Mouse (Mus musculus) CH12.LX (cell line): ENCODE measurements around the gene Fancd2. TPM values are rescaled to one million over a fixed set of nuclear protein-coding genes. Genes with fewer than 3 reads are reported as not detected.
A peak's percentile ranks its signal among the peaks of the same experiment; 100 is the strongest.

ENCODE experiments used
- DNase-seq: peaks from one replicate; pipeline ENCODE4 v3.0.0-alpha.2; 2013; ENCODE audit errors: extremely low read depth
- H3K27ac ChIP-seq: 2 replicates; pipeline ENCODE4 v1.5.1; 2012; ENCODE audit warnings: low read depth, mild to moderate bottlenecking, control low read depth, moderate library complexity; ENCODE audit not compliant: insufficient read depth
- H3K27me3 ChIP-seq: replicated peaks from 2 replicates; pipeline ENCODE3; 2012; ENCODE audit warnings: inconsistent platforms
- H3K36me3 ChIP-seq, 2 experiments: replicated peaks in 1 of 2; 2 replicates each; pipeline versions ENCODE3 to v1.6.1; 2012; ENCODE audit warnings: inconsistent platforms in 1 of 2, low read length in 1 of 2, mild to moderate bottlenecking in 1 of 2, mixed read lengths in 1 of 2, moderate library complexity in 1 of 2; ENCODE audit not compliant: control insufficient read depth in 1 of 2, insufficient read depth in 1 of 2
- H3K4me1 ChIP-seq, 2 experiments: 2 replicates each; pipeline ENCODE4 v1.6.1; 2012; ENCODE audit warnings: inconsistent platforms in 1 of 2, moderate library complexity in 1 of 2; ENCODE audit not compliant: insufficient read depth in 2 of 2, control insufficient read depth in 1 of 2
- H3K4me2 ChIP-seq: 2 replicates; pipeline ENCODE4 v1.6.1; 2012; ENCODE audit warnings: low read depth, mild to moderate bottlenecking, control low read depth; ENCODE audit not compliant: poor library complexity, insufficient read depth, severe bottlenecking
- H3K4me3 ChIP-seq, 3 experiments: fragments of 150-350 bp in 1 of 3; sonication (generic) in 1 of 3; replicated peaks in 1 of 3; 2 replicates each; pipeline versions ENCODE3 to v1.5.1; 2011 to 2012; ENCODE audit warnings: low read depth in 2 of 3, low read length in 2 of 3, mild to moderate bottlenecking in 2 of 3, moderate library complexity in 2 of 3, control low read depth in 1 of 3, improper control_type of control experiment in 1 of 3, inconsistent platforms in 1 of 3, mixed read lengths in 1 of 3; ENCODE audit not compliant: poor library complexity in 1 of 3
- H3K79me2 ChIP-seq: replicated peaks from 2 replicates; pipeline ENCODE4 v1.6.1; 2012; ENCODE audit warnings: mild to moderate bottlenecking, moderate library complexity; ENCODE audit not compliant: control insufficient read depth, poor library complexity, insufficient read depth, severe bottlenecking; ENCODE audit errors: extremely low read depth
- H3K9ac ChIP-seq: 2 replicates; pipeline ENCODE4 v1.6.1; 2012; ENCODE audit warnings: low read depth, mild to moderate bottlenecking, control low read depth, moderate library complexity; ENCODE audit not compliant: insufficient read depth
- H3K9me3 ChIP-seq: replicated peaks from 2 replicates; pipeline ENCODE3; 2012; ENCODE audit warnings: low read length, inconsistent platforms, mixed read lengths
- CHD2 ChIP-seq: IDR thresholded peaks from 2 replicates; pipeline ENCODE4 v1.6.1; 2011; ENCODE audit warnings: low read length, improper control_type of control experiment
- ELF1 ChIP-seq: IDR thresholded peaks from 2 replicates; pipeline ENCODE4 v1.6.1; 2014; ENCODE audit warnings: low read depth, mild to moderate bottlenecking, inconsistent platforms, low read length, improper control_type of control experiment
- EP300 ChIP-seq: IDR thresholded peaks from 2 replicates; pipeline ENCODE4 v1.6.1; 2011; ENCODE audit warnings: low read length, improper control_type of control experiment
- IRF4 ChIP-seq: IDR thresholded peaks from 2 replicates; pipeline ENCODE4 v1.6.1; 2014; ENCODE audit warnings: low read depth, mild to moderate bottlenecking, inconsistent platforms, low read length, improper control_type of control experiment
- JUN ChIP-seq: IDR thresholded peaks from 2 replicates; pipeline ENCODE4 v1.6.1; 2011; ENCODE audit warnings: low read depth, mild to moderate bottlenecking, low read length, improper control_type of control experiment, moderate library complexity; ENCODE audit not compliant: insufficient read depth
- MAX ChIP-seq: IDR thresholded peaks from 2 replicates; pipeline ENCODE4 v1.6.1; 2011; ENCODE audit warnings: low read length, improper control_type of control experiment
- MAZ ChIP-seq: IDR thresholded peaks from 2 replicates; pipeline ENCODE4 v1.6.1; 2012; ENCODE audit warnings: low read depth, mild to moderate bottlenecking, inconsistent platforms, low read length, improper control_type of control experiment, moderate library complexity
- MEF2A ChIP-seq: IDR thresholded peaks from 2 replicates; pipeline ENCODE4 v1.6.1; 2014; ENCODE audit warnings: low read depth, mild to moderate bottlenecking, inconsistent platforms, low read length, improper control_type of control experiment, borderline replicate concordance
- MXI1 ChIP-seq: IDR thresholded peaks from 2 replicates; pipeline ENCODE4 v1.6.1; 2011; ENCODE audit warnings: mild to moderate bottlenecking, low read depth, low read length, improper control_type of control experiment
- NRF1 ChIP-seq: IDR thresholded peaks from 2 replicates; pipeline ENCODE4 v1.6.1; 2014; ENCODE audit warnings: low read depth, mild to moderate bottlenecking, inconsistent platforms, low read length, improper control_type of control experiment, moderate library complexity
- POLR2AphosphoS2 ChIP-seq: IDR thresholded peaks from 2 replicates; pipeline ENCODE4 v1.6.1; 2011; ENCODE audit warnings: low read depth, low read length, improper control_type of control experiment
- RAD21 ChIP-seq: IDR thresholded peaks from 2 replicates; pipeline ENCODE4 v1.6.1; 2011; ENCODE audit warnings: low read depth, mild to moderate bottlenecking, low read length, improper control_type of control experiment, moderate library complexity
- RCOR1 ChIP-seq: conservative IDR thresholded peaks from 2 replicates; pipeline ENCODE4 v1.6.1; 2012; ENCODE audit warnings: low read depth, mild to moderate bottlenecking, inconsistent platforms, low read length, improper control_type of control experiment
- SIN3A ChIP-seq: IDR thresholded peaks from 2 replicates; pipeline ENCODE4 v1.6.1; 2012; ENCODE audit warnings: low read length, improper control_type of control experiment, inconsistent platforms
- SMC3 ChIP-seq: IDR thresholded peaks from 2 replicates; pipeline ENCODE4 v1.6.1; 2011; ENCODE audit warnings: low read depth, low read length, improper control_type of control experiment
- TBP ChIP-seq: conservative IDR thresholded peaks from 2 replicates; pipeline ENCODE4 v1.6.1; 2011; ENCODE audit warnings: low read depth, low read length, improper control_type of control experiment
- TCF12 ChIP-seq: IDR thresholded peaks from 2 replicates; pipeline ENCODE4 v1.6.1; 2014; ENCODE audit warnings: low read depth, mild to moderate bottlenecking, inconsistent platforms, low read length, improper control_type of control experiment
- UBTF ChIP-seq: IDR thresholded peaks from 2 replicates; pipeline ENCODE4 v1.6.1; 2012; ENCODE audit warnings: low read depth, mild to moderate bottlenecking, inconsistent platforms, low read length, improper control_type of control experiment, moderate library complexity
- USF1 ChIP-seq: IDR thresholded peaks from 2 replicates; pipeline ENCODE4 v1.6.1; 2014; ENCODE audit warnings: low read depth, mild to moderate bottlenecking, inconsistent platforms, low read length, improper control_type of control experiment
- ZC3H11A ChIP-seq: IDR thresholded peaks from 2 replicates; pipeline ENCODE4 v1.6.1; 2012; ENCODE audit warnings: low read depth, mild to moderate bottlenecking, inconsistent platforms, low read length, improper control_type of control experiment
- ZKSCAN1 ChIP-seq: IDR thresholded peaks from 2 replicates; pipeline ENCODE4 v1.6.1; 2012; ENCODE audit warnings: low read depth, inconsistent platforms, low read length, improper control_type of control experiment, borderline replicate concordance
- ZMIZ1 ChIP-seq: IDR thresholded peaks from 2 replicates; pipeline ENCODE4 v1.6.1; 2012; ENCODE audit warnings: low read depth, mild to moderate bottlenecking, inconsistent platforms, low read length, improper control_type of control experiment
- ZNF384 ChIP-seq: IDR thresholded peaks from 2 replicates; pipeline ENCODE4 v1.6.1; 2012; ENCODE audit warnings: low read depth, low read length, improper control_type of control experiment, inconsistent platforms
- dilution Hi-C: fragments of 300-500 bp; cut with MboI; formaldehyde crosslinking; loops from 2 replicates; pipeline ENCODE4 v1.14.3; 2020; ENCODE audit warnings: low sequenced_read_pairs; ENCODE audit not compliant: extremely low pct_unique_long_range_greater_than_20kb, extremely low pct_ligation_motif_present
- in situ Hi-C: fragments of 300-500 bp; cut with MboI; formaldehyde crosslinking; loops from 3 replicates; pipeline ENCODE4 v1.14.3; 2019; ENCODE audit warnings: low sequenced_read_pairs, low pct_ligation_motif_present, low pct_unique_long_range_greater_than_20kb, mixed read lengths
- polyA plus RNA-seq: library from polyadenylated mRNA; unstranded; fragments of >175 nt; gene quantifications from 2 replicates; pipeline ENCODE4 v1.2.1, GENCODE M21; 2012; ENCODE audit warnings: low read depth; ENCODE audit not compliant: insufficient read length
- total RNA-seq, 2 experiments: library from RNA; depleted of rRNA; stranded (reverse); fragments of 300-350 nt in 1 of 2; fragments of >200 nt in 1 of 2; gene quantifications; 2 replicates each; pipeline ENCODE4 v1.2.3; 2012 to 2014

Fancd2 gene
- total and polyA plus RNA-seq, 3 experiments = 25.5 to 32.7 (median 30.2) TPM

DNA sequence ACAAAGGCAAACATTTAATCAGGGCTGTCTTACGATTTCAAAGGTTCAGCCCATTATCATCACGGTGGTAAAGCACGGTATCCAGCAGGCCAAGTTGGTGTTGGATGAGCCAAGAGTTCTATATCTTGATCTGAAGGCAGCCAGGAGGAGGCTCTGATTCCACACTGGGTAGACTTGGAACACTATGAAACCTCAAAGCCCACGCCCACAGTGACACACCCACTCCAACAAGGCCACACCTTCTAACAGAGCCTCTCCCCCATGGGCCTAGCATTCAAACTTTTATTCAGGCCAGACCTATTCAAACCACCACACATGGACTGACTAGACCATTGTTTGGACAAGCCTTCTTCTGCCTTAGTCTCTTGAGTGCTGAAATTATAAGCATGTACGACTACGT, 71.3 kb downstream of the Fancd2 start:
- Histone ChIP-seq H3K79me2 (peaks cover 31% of the 10 kb centered on the region), H3K4me1 (peaks cover 9 to 19% of the 10 kb centered on the region in 2 experiments; a peak in 3 of 4 replicates), H3K4me2 (no peak overlapping the region), H3K9ac (no peak overlapping the region), H3K9me3 (no peaks in the 10 kb centered on the region), H3K4me3 (no peak overlapping the region), H3K36me3 (peaks cover 11 to 41% of the 10 kb centered on the region in 2 experiments), H3K27me3 (no peaks in the 10 kb centered on the region)
- in situ Hi-C loops = no loop called here
- DNase-seq = no peak
- dilution Hi-C loops = no loop called here
- TF ChIP-seq NRF1 (no peak), UBTF (no peak), RAD21 (no peak), ZNF384 (no peak), RCOR1 (no peak), MAZ (no peak), MXI1 (no peak), ELF1 (no peak)
- TF ChIP-seq, all 38 proteins: peak for 0
- no peak overlapping the region for H3K27ac ChIP-seq

GRCm38 (mm10) chr6:113603993-113604392, 72.5 kb downstream of the Fancd2 start:
- Histone ChIP-seq H3K4me3 (peak overlapping the region; percentile 37 to 98 (median 95)), H3K9ac (peak overlapping the region; percentile 81; the same call in 1 of the 2 replicates), H3K79me2 (peaks cover 42% of the 10 kb centered on the region), H3K27ac (no peak overlapping the region), H3K4me1 (peaks cover 9 to 19% of the 10 kb centered on the region in 2 experiments; a peak in 3 of 4 replicates), H3K27me3 (no peaks in the 10 kb centered on the region), H3K36me3 (peaks cover 11 to 41% of the 10 kb centered on the region in 2 experiments), H3K4me2 (no peak overlapping the region), H3K9me3 (no peaks in the 10 kb centered on the region)
- in situ Hi-C loops = no loop called here
- TF ChIP-seq EP300 (no peak), MEF2A (no peak), POLR2AphosphoS2 (no peak)
- dilution Hi-C loops = no loop called here
- DNase-seq = no peak

DNA sequence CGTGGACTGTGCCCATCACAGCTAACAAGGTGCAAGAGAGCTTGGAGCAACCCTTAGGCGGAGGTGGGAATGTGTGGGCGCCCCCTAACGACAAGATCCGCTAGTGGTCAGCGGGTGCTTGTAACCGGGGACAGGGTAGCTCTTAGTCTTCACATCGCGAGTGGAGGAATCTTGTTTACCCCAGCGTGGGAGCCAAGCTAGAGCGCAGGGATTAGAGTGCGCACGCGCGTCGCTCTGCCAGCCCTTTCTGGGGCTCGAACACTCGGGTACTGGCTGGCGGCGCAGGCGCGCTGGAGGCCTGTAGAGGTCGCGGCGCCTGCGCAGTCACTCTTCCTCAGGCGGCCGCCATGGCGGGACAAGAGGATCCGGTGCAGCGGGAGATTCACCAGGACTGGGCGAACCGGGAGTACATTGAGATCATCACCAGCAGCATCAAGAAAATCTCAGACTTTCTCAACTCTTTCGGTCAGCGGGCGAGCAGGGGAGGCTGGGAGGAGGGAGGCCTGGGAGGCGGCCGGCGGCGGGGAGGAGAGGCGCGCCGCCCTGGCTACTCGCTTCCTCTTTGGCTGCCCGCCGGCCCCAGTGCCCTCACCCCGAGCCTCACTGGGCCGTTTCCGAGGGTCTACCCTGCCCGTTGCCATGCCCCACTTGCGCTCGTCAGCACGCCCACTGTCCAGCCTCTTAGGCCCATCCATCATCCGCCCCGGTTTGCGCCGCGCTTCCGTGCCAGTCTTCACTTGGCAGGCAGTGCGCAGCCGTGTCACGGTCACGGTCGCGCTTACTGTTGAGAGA, 73.1 kb downstream of the Fancd2 start, which contains the start of gene Brk1:
Gene Brk1 (plus strand): TSS at position 341 of the 792 bp plus-strand sequence.
- peaks cover 8 to 41% of the 10 kb centered on the region in 2 experiments for H3K36me3 ChIP-seq
- peaks cover 9 to 19% of the 10 kb centered on the region in 2 experiments; a peak in 3 of 4 replicates for H3K4me1 ChIP-seq
- H3K27ac ChIP-seq = peak within 1 kb of the TSS; percentile 54
- peak within 1 kb of the TSS; percentile 81 for H3K9ac ChIP-seq
- DNase-seq = peak; percentile 86
- peak within 1 kb of the TSS; percentile 94 for H3K4me2 ChIP-seq
- peak within 1 kb of the TSS; percentile 95 to 98 (median 96) for H3K4me3 ChIP-seq
- H3K9me3 ChIP-seq = no peaks in the 10 kb centered on the region
- peaks cover 45% of the 10 kb centered on the region for H3K79me2 ChIP-seq
- H3K27me3 ChIP-seq = no peaks in the 10 kb centered on the region
- in situ Hi-C loops = no loop called here
- dilution Hi-C loops = no loop called here
- no peak for TF ChIP-seq SMC3
- no peak for TF ChIP-seq EP300
- 0 out of 2 replicates have a peak, but pooled peaks have one; percentile 22 for TF ChIP-seq MAX
- no peak for TF ChIP-seq ZKSCAN1
- TF ChIP-seq SIN3A = peak; percentile 78
- no peak for TF ChIP-seq ZNF384
- TF ChIP-seq TBP = peak; percentile 59; the same call in 1 of the 2 replicates
- no peak for TF ChIP-seq MAZ
- TF ChIP-seq JUN = no peak
- TF ChIP-seq TCF12 = peak; percentile 82
- TF ChIP-seq ZC3H11A = no peak
- TF ChIP-seq IRF4 = peak; percentile 63
- TF ChIP-seq ELF1 = peak; percentile 16; the same call in 1 of the 2 replicates
- TF ChIP-seq USF1 = no peak
- TF ChIP-seq CHD2 = peak; percentile 36; the same call in 1 of the 2 replicates
- TF ChIP-seq ZMIZ1 = peak; percentile 63; the same call in 1 of the 2 replicates
